ENCODE assay signal across 14 mouse cellular contexts in genomic region chr2:3683343-3683742, GRCm38 (mm10).
A peak's percentile ranks its signal among the peaks of the same experiment; 100 is the strongest.
DNase-seq lines count a peak whose midpoint lies in the region; ATAC-seq and TF ChIP-seq lines count a peak whose summit lies in the region.
"Had no signal": no experiment of that assay in that cellular context is flagged by ENCODE, and none has a peak within 500 bp of the region (broad histone marks: within the 10 kb centered on the region; RNA-seq: fewer than 3 reads in every experiment).

No protein-coding gene starts in this region.

- DNase-seq in forebrain, embryonic 11.5 days (ENCODE audit: low spot score) = no peak
- DNase-seq in midbrain, embryonic 10.5 days (ENCODE audit: low spot score) = no peak
- DNase-seq in gastrocnemius, adult 2 months = no peak
- no peak for DNase-seq in frontal cortex, adult 2 months (ENCODE audit: extremely low spot score in 1 of 2, low spot score in 1 of 2)
- no peak for DNase-seq in frontal cortex, postnatal 14 days (ENCODE audit: low spot score in 2 of 2)
- DNase-seq: adrenal gland, postnatal 36 days; B cell, adult 2 months; cerebellum, adult 11 months; kidney, adult 2 months had no signal

- H3K27me3 ChIP-seq in forebrain, embryonic 15.5 days = no peaks in the 10 kb centered on the region
- no peaks in the 10 kb centered on the region for H3K27me3 ChIP-seq in forebrain, embryonic 11.5 days (ENCODE audit: control insufficient read depth, insufficient read depth, low read length)
- H3K27me3 ChIP-seq in forebrain, embryonic 16.5 days (replicated peaks; ENCODE audit: control insufficient read depth, insufficient read depth, low read length) = no peaks in the 10 kb centered on the region
- no peaks in the 10 kb centered on the region for H3K27me3 ChIP-seq in midbrain, embryonic 10.5 days (ENCODE audit: low read depth, poor library complexity, severe bottlenecking)
- no peaks in the 10 kb centered on the region for H3K27me3 ChIP-seq in neural tube, embryonic 15.5 days (replicated peaks)

- no peak overlapping the region for H3K4me3 ChIP-seq in forebrain, embryonic 15.5 days
- H3K4me3 ChIP-seq in forebrain, embryonic 11.5 days (ENCODE audit: low read depth, low read length) = no peak overlapping the region
- H3K4me3 ChIP-seq in forebrain, embryonic 16.5 days (replicated peaks; ENCODE audit: low read length) = no peak overlapping the region
- no peak overlapping the region for H3K4me3 ChIP-seq in midbrain, embryonic 10.5 days
- H3K4me3 ChIP-seq in neural tube, embryonic 15.5 days (replicated peaks) = no peak overlapping the region
- H3K4me3 ChIP-seq in gastrocnemius, adult 2 months = no peak overlapping the region
- H3K4me3 ChIP-seq: heart, adult 2 months had no signal

- no peak for ATAC-seq in forebrain, embryonic 15.5 days (replicated peaks)
- no peak for ATAC-seq in forebrain, embryonic 11.5 days (replicated peaks; ENCODE audit: low FRiP score)
- peak; percentile 38 for ATAC-seq in forebrain, embryonic 16.5 days
- ATAC-seq in neural tube, embryonic 15.5 days (ENCODE audit: low FRiP score) = no peak

- no peak for TF ChIP-seq CTCF in gastrocnemius, adult 2 months (IDR thresholded peaks at IDR 0.05)

- H3K36me3 ChIP-seq in forebrain, embryonic 15.5 days = no peaks in the 10 kb centered on the region
- H3K36me3 ChIP-seq in forebrain, embryonic 11.5 days (ENCODE audit: control insufficient read depth, insufficient read depth, low read length) = no peaks in the 10 kb centered on the region
- no peaks in the 10 kb centered on the region for H3K36me3 ChIP-seq in forebrain, embryonic 16.5 days (ENCODE audit: control insufficient read depth, insufficient read depth)
- no peaks in the 10 kb centered on the region for H3K36me3 ChIP-seq in midbrain, embryonic 10.5 days
- no peaks in the 10 kb centered on the region for H3K36me3 ChIP-seq in neural tube, embryonic 15.5 days

- intact Hi-C loops in gastrocnemius, adult 2 months (cut with DNase I) = no loop called here

- H3K4me1 ChIP-seq in forebrain, embryonic 15.5 days = peaks cover 17% of the 10 kb centered on the region
- 0 out of 2 replicates have a peak, but pooled peaks cover 2% of the 10 kb centered on the region for H3K4me1 ChIP-seq in forebrain, embryonic 11.5 days (replicated peaks; ENCODE audit: control insufficient read depth, insufficient read depth, low read length)
- peaks cover 18% of the 10 kb centered on the region for H3K4me1 ChIP-seq in forebrain, embryonic 16.5 days (replicated peaks; ENCODE audit: control insufficient read depth, insufficient read depth, low read length)
- peaks cover 13% of the 10 kb centered on the region for H3K4me1 ChIP-seq in midbrain, embryonic 10.5 days
- peaks cover 14% of the 10 kb centered on the region for H3K4me1 ChIP-seq in neural tube, embryonic 15.5 days

- WGBS in forebrain, embryonic 15.5 days = 51% methylated on average over 5 of the region's 5 CpGs
- WGBS in forebrain, embryonic 11.5 days = 70% methylated on average over 5 of the region's 5 CpGs
- WGBS in forebrain, embryonic 16.5 days = 45% methylated on average over 5 of the region's 5 CpGs
- 82% methylated on average over 5 of the region's 5 CpGs for WGBS in midbrain, embryonic 10.5 days
- 49% methylated on average over 5 of the region's 5 CpGs for WGBS in neural tube, embryonic 15.5 days

- H3K4me2 ChIP-seq in forebrain, embryonic 15.5 days (replicated peaks) = peak overlapping the region; percentile 13; the same call in 1 of the 2 replicates
- H3K4me2 ChIP-seq in forebrain, embryonic 11.5 days (ENCODE audit: low read depth, low read length, severe bottlenecking) = no peak overlapping the region
- H3K4me2 ChIP-seq in forebrain, embryonic 16.5 days (ENCODE audit: low read length) = no peak overlapping the region
- peak overlapping the region; percentile 17; the same call in 1 of the 2 replicates for H3K4me2 ChIP-seq in neural tube, embryonic 15.5 days

- no peak overlapping the region for H3K9ac ChIP-seq in forebrain, embryonic 15.5 days (replicated peaks)
- no peak overlapping the region for H3K9ac ChIP-seq in forebrain, embryonic 11.5 days (ENCODE audit: low read length)
- H3K9ac ChIP-seq in forebrain, embryonic 16.5 days (replicated peaks; ENCODE audit: low read depth, low read length) = no peak overlapping the region
- no peak overlapping the region for H3K9ac ChIP-seq in neural tube, embryonic 15.5 days (replicated peaks)

- peak overlapping the region; percentile 39 for H3K27ac ChIP-seq in forebrain, embryonic 15.5 days (replicated peaks)
- no peak overlapping the region for H3K27ac ChIP-seq in forebrain, embryonic 11.5 days (ENCODE audit: low read depth, low read length)
- peak overlapping the region; percentile 31 for H3K27ac ChIP-seq in forebrain, embryonic 16.5 days (ENCODE audit: low read length)
- H3K27ac ChIP-seq in midbrain, embryonic 10.5 days (replicated peaks) = peak overlapping the region; percentile 38; the same call in 1 of the 2 replicates
- H3K27ac ChIP-seq in neural tube, embryonic 15.5 days (replicated peaks) = peak overlapping the region; percentile 58
- H3K27ac ChIP-seq in gastrocnemius, adult 2 months = no peak overlapping the region
- H3K27ac ChIP-seq: heart, adult 2 months; macrophage had no signal

- no peaks in the 10 kb centered on the region for H3K9me3 ChIP-seq in forebrain, embryonic 15.5 days
- no peaks in the 10 kb centered on the region for H3K9me3 ChIP-seq in forebrain, embryonic 11.5 days (ENCODE audit: control insufficient read depth, low read length)
- H3K9me3 ChIP-seq in forebrain, embryonic 16.5 days (ENCODE audit: control insufficient read depth, low read length) = no peaks in the 10 kb centered on the region
- no peaks in the 10 kb centered on the region for H3K9me3 ChIP-seq in midbrain, embryonic 10.5 days (replicated peaks)
- H3K9me3 ChIP-seq in neural tube, embryonic 15.5 days (replicated peaks) = no peaks in the 10 kb centered on the region

Comparison
In these comparisons a context has a peak if more than half of its experiments do, and no peak if none do; other contexts are left out.
1. H3K27ac ChIP-seq: peak in forebrain, embryonic 15.5 days (single experiment), forebrain, embryonic 16.5 days (single experiment), midbrain, embryonic 10.5 days (single experiment) and neural tube, embryonic 15.5 days (single experiment); none in forebrain, embryonic 11.5 days (single experiment) and gastrocnemius, adult 2 months (single experiment).
2. H3K4me2 ChIP-seq: peak in forebrain, embryonic 15.5 days (single experiment) and neural tube, embryonic 15.5 days (single experiment); none in forebrain, embryonic 11.5 days (single experiment) and forebrain, embryonic 16.5 days (single experiment).